Mouse (Mus musculus): Measurements from ENCODE around the gene Coch. TPM values are rescaled to one million over a fixed set of nuclear protein-coding genes. Genes with fewer than 3 reads are reported as not detected.
"Not testable (repeated sequence)": the region's sequence is repeated elsewhere in the genome, so short reads cannot be mapped to it uniquely, and the experiment has no call there.

Gene Coch
- total and polyA plus RNA-seq, 2 experiments from 2014 or later: 20.3 to 24.9 TPM

DNA sequence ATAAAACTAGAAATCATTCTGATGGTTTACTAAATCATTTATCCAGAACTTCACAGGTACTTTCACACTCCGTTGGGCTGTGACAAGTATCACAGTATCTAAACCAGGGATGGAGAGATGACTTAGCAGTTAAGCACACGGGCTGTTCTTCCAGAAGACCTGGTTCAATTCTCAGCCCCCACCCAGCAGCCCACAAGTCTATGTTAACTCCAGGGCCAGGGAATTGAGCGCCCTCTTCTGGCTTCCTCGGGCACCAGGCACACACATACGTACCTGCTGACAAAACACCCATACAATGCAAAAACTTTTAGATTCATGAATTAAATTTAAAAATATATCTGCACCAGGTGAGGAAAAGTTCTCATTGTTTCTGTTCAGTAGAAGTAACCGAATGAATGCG is 23.2 kb upstream of the Coch start:
- no peaks in the 10 kb centered on the region for H3K27me3 ChIP-seq (ENCODE audit: insufficient read depth, low read length)
- H3K9ac ChIP-seq (replicated peaks; ENCODE audit: low read length, poor library complexity, severe bottlenecking): no peak overlapping the region
- ATAC-seq (ENCODE audit: low FRiP score) (no peak), DNase-seq (ENCODE audit: low spot score) (no peak)
- no peak overlapping the region for H3K27ac ChIP-seq (ENCODE audit: low read depth, low read length)
- no peak overlapping the region for H3K4me2 ChIP-seq (ENCODE audit: low read depth, low read length, poor library complexity, severe bottlenecking)
- 65% methylated on average over 7 of the region's 7 CpGs for WGBS
- no peak overlapping the region for H3K4me3 ChIP-seq (ENCODE audit: low read depth, low read length)
- no peaks in the 10 kb centered on the region for H3K36me3 ChIP-seq (ENCODE audit: insufficient read depth, low read length)
- TF ChIP-seq CTCF (IDR thresholded peaks at IDR 0.05): no peak
- H3K9me3 ChIP-seq (ENCODE audit: low read length): no peaks in the 10 kb centered on the region
- no peaks in the 10 kb centered on the region for H3K4me1 ChIP-seq (ENCODE audit: insufficient read depth, low read length)

GRCm38 (mm10) chr12:51572651-51573050 is 20.5 kb upstream of the Coch start:
- no peaks in the 10 kb centered on the region for H3K27me3 ChIP-seq (ENCODE audit: insufficient read depth, low read length)
- H3K27ac ChIP-seq (ENCODE audit: low read depth, low read length): no peak overlapping the region
- no peaks in the 10 kb centered on the region for H3K36me3 ChIP-seq (ENCODE audit: insufficient read depth, low read length)
- H3K4me2 ChIP-seq (ENCODE audit: low read depth, low read length, poor library complexity, severe bottlenecking): no peak overlapping the region
- no peak overlapping the region for H3K9ac ChIP-seq (replicated peaks; ENCODE audit: low read length, poor library complexity, severe bottlenecking)
- no peaks in the 10 kb centered on the region for H3K9me3 ChIP-seq (ENCODE audit: low read length)
- no peaks in the 10 kb centered on the region for H3K4me1 ChIP-seq (ENCODE audit: insufficient read depth, low read length)
- ATAC-seq (ENCODE audit: low FRiP score) (no peak), DNase-seq (ENCODE audit: low spot score) (no peak)
- TF ChIP-seq CTCF (IDR thresholded peaks at IDR 0.05): no peak
- 87% methylated on average over 4 of the region's 4 CpGs for WGBS
- no peak overlapping the region for H3K4me3 ChIP-seq (ENCODE audit: low read depth, low read length)

- 92% methylated on average over 2 of the region's 2 CpGs for WGBS
- not testable (repeated sequence) for H3K4me2 ChIP-seq (ENCODE audit: low read depth, low read length, poor library complexity, severe bottlenecking); H3K4me1 ChIP-seq (ENCODE audit: insufficient read depth, low read length); H3K27ac ChIP-seq (ENCODE audit: low read depth, low read length); ATAC-seq (ENCODE audit: low FRiP score); H3K4me3 ChIP-seq (ENCODE audit: low read depth, low read length); DNase-seq (ENCODE audit: low spot score); H3K9me3 ChIP-seq (ENCODE audit: low read length); H3K9ac ChIP-seq (replicated peaks; ENCODE audit: low read length, poor library complexity, severe bottlenecking); H3K27me3 ChIP-seq (ENCODE audit: insufficient read depth, low read length); H3K36me3 ChIP-seq (ENCODE audit: insufficient read depth, low read length)
Measured at GRCm38 (mm10) chr12:51577816-51578215, 15.3 kb upstream of the Coch start.

- WGBS: 88% methylated on average over 5 of the region's 5 CpGs
- Histone ChIP-seq H3K36me3 (ENCODE audit: insufficient read depth, low read length) (no peaks in the 10 kb centered on the region), H3K27ac (ENCODE audit: low read depth, low read length) (no peak overlapping the region), H3K4me3 (ENCODE audit: low read depth, low read length) (no peak overlapping the region), H3K4me1 (ENCODE audit: insufficient read depth, low read length) (0 out of 2 replicates have a peak, but pooled peaks cover 2% of the 10 kb centered on the region), H3K4me2 (ENCODE audit: low read depth, low read length, poor library complexity, severe bottlenecking) (no peak overlapping the region), H3K9me3 (ENCODE audit: low read length) (no peaks in the 10 kb centered on the region), H3K27me3 (ENCODE audit: insufficient read depth, low read length) (no peaks in the 10 kb centered on the region), H3K9ac (replicated peaks; ENCODE audit: low read length, poor library complexity, severe bottlenecking) (no peak overlapping the region)
- no peak for DNase-seq (ENCODE audit: low spot score)
- no peak for TF ChIP-seq CTCF (IDR thresholded peaks at IDR 0.05)
- no peak for ATAC-seq (ENCODE audit: low FRiP score)
Measured at GRCm38 (mm10) chr12:51589263-51589662, 3.9 kb upstream of the Coch start.

GRCm38 (mm10) chr12:51591921-51592320 is 1.2 kb upstream of the Coch start:
- TF ChIP-seq CTCF (IDR thresholded peaks at IDR 0.05): no peak
- Histone ChIP-seq H3K9me3 (ENCODE audit: low read length) (no peaks in the 10 kb centered on the region), H3K4me1 (ENCODE audit: insufficient read depth, low read length) (0 out of 2 replicates have a peak, but pooled peaks cover 3% of the 10 kb centered on the region), H3K4me2 (ENCODE audit: low read depth, low read length, poor library complexity, severe bottlenecking) (no peak overlapping the region), H3K36me3 (ENCODE audit: insufficient read depth, low read length) (no peaks in the 10 kb centered on the region), H3K4me3 (ENCODE audit: low read depth, low read length) (no peak overlapping the region), H3K9ac (replicated peaks; ENCODE audit: low read length, poor library complexity, severe bottlenecking) (no peak overlapping the region), H3K27me3 (ENCODE audit: insufficient read depth, low read length) (peaks cover 6% of the 10 kb centered on the region; the same call in 1 of the 2 replicates), H3K27ac (ENCODE audit: low read depth, low read length) (no peak overlapping the region)
- no peak for ATAC-seq (ENCODE audit: low FRiP score)
- no peak for DNase-seq (ENCODE audit: low spot score)
- 70% methylated on average over 8 of the region's 8 CpGs for WGBS

DNA sequence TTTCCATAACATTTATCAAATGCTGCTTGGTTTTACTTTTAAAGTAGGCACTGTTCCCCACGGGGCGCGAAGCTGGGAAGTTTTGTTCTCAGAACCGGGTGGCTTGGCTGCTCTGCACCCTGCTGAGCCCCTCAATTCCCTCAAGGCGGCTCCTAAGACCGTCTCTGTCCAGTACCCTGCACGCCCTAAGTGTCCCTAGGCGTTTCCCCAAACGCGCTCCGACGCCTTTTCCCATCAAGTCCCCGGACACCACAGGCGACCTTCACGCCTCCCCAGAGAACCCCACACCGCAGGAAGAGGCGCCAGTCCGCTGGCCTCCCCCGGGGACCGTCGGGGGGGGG is 283 bp upstream of the Coch start:
- H3K9ac ChIP-seq (replicated peaks; ENCODE audit: low read length, poor library complexity, severe bottlenecking): peak overlapping the region; percentile 62
- 0 out of 2 replicates have a peak, but pooled peaks cover 3% of the 10 kb centered on the region for H3K4me1 ChIP-seq (ENCODE audit: insufficient read depth, low read length)
- H3K9me3 ChIP-seq (ENCODE audit: low read length): no peaks in the 10 kb centered on the region
- WGBS: under 1% methylated on average over 17 of the region's 21 CpGs
- H3K27me3 ChIP-seq (ENCODE audit: insufficient read depth, low read length): peaks cover 6% of the 10 kb centered on the region; the same call in 1 of the 2 replicates
- TF ChIP-seq CTCF (IDR thresholded peaks at IDR 0.05): no peak
- H3K36me3 ChIP-seq (ENCODE audit: insufficient read depth, low read length): no peaks in the 10 kb centered on the region
- DNase-seq (ENCODE audit: low spot score) (peak; percentile 9), ATAC-seq (ENCODE audit: low FRiP score) (peak; percentile 15; the same call in 1 of the 2 replicates)
- H3K4me2 ChIP-seq (ENCODE audit: low read depth, low read length, poor library complexity, severe bottlenecking): peak overlapping the region; percentile 97
- peak overlapping the region; percentile 78 for H3K4me3 ChIP-seq (ENCODE audit: low read depth, low read length)
- H3K27ac ChIP-seq (ENCODE audit: low read depth, low read length): no peak overlapping the region

Data from midbrain, postnatal 0 days (tissue).